Mouse (Mus musculus): ENCODE data around the gene Mcrip2. TPM values are rescaled to one million over a fixed set of nuclear protein-coding genes. Genes with fewer than 3 reads are reported as not detected.

Mcrip2 gene
- total RNA-seq, 1 experiment from 2014 or later = 337 TPM

GRCm38 (mm10) chr17:25880913-25881641 is 12.5 kb upstream of the Mcrip2 start:
- DNase-seq = no peak

- no peak for DNase-seq
Measured at GRCm38 (mm10) chr17:25880196-25880910, 11.8 kb upstream of the Mcrip2 start, which contains the start of gene Wfikkn1. Gene Wfikkn1, minus strand, starts transcription at chr17:25880858.

- DNase-seq = no peak
Measured at GRCm38 (mm10) chr17:25879750-25880149, 11.2 kb upstream of the Mcrip2 start.

- DNase-seq = peak; percentile 78
Measured at GRCm38 (mm10) chr17:25879261-25879660, 10.7 kb upstream of the Mcrip2 start.

GRCm38 (mm10) chr17:25878611-25879180 is 10.1 kb upstream of the Mcrip2 start:
- no peak for DNase-seq

GRCm38 (mm10) chr17:25877741-25878610 is 9.4 kb upstream of the Mcrip2 start:
- no peak for DNase-seq

- DNase-seq = no peak
Measured at GRCm38 (mm10) chr17:25877025-25877424, 8.5 kb upstream of the Mcrip2 start.

- peak; percentile 36 for DNase-seq
Measured at GRCm38 (mm10) chr17:25876347-25876915, 7.9 kb upstream of the Mcrip2 start.

GRCm38 (mm10) chr17:25875171-25876136 is 6.9 kb upstream of the Mcrip2 start:
- peak; percentile 95 for DNase-seq

GRCm38 (mm10) chr17:25874721-25875170 is 6.2 kb upstream of the Mcrip2 start, which contains the start of gene Mettl26:
Gene Mettl26, plus strand, starts transcription at chr17:25875074.
- peak; percentile 91 for DNase-seq

- DNase-seq = peak; percentile 53
Measured at GRCm38 (mm10) chr17:25874148-25874720, 5.7 kb upstream of the Mcrip2 start.

GRCm38 (mm10) chr17:25873405-25874147 is 5.0 kb upstream of the Mcrip2 start:
- no peak for DNase-seq

GRCm38 (mm10) chr17:25872676-25873075 is 4.1 kb upstream of the Mcrip2 start:
- DNase-seq = no peak

GRCm38 (mm10) chr17:25871566-25871965 is 3.0 kb upstream of the Mcrip2 start:
- DNase-seq = peak; percentile 75

GRCm38 (mm10) chr17:25869954-25870353 is 1.4 kb upstream of the Mcrip2 start:
- no peak for DNase-seq

- DNase-seq = no peak
Measured at GRCm38 (mm10) chr17:25869498-25869897, 934 bp upstream of the Mcrip2 start.

- DNase-seq = peak; percentile 90
Measured at GRCm38 (mm10) chr17:25867836-25868600, 546 bp downstream of the Mcrip2 start.

- no peak for DNase-seq
Measured at GRCm38 (mm10) chr17:25867509-25867835, 1.1 kb downstream of the Mcrip2 start.

- DNase-seq = peak; percentile 44
Measured at GRCm38 (mm10) chr17:25866172-25866571, 2.4 kb downstream of the Mcrip2 start.
